Mouse (Mus musculus): ENCODE measurements at regions not wholly inside any gene's neighbourhood (a gene's known extent, or its start where the extent isn't known, plus 50 kb on each side); places are given as distances from the start of the nearest gene placed in this dataset.
"Not testable (repeated sequence)": the region's sequence is repeated elsewhere in the genome, so short reads cannot be mapped to it uniquely, and the experiment has no call there.

DNA sequence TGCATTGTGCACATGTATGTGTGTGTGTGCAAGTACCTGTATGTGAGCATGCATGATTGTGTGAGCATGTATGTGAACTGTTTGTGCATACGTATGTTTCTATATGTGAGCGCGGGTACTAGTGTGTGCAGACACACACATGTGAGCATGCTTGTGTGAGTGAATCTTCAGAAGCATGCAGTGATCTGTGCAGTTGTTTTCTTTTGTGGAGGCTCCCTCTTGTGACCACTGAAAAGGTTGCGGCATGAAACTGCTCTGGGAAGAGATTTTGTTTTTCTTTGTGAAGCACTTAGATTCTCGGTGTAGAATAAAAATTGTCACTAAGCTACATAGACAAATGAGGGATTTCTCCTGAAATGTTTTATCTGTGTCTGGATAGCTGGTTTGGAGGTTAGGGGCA lies 189.2 kb upstream of the Rapgef5 start:
- not testable (repeated sequence) for H3K27me3 ChIP-seq (ENCODE audit: control insufficient read depth, insufficient read depth, low read length, poor library complexity, severe bottlenecking); H3K4me1 ChIP-seq (ENCODE audit: control insufficient read depth, insufficient read depth, low read length); H3K27ac ChIP-seq (ENCODE audit: insufficient read depth, low read length); H3K36me3 ChIP-seq (ENCODE audit: control insufficient read depth, insufficient read depth, low read length, poor library complexity, severe bottlenecking); H3K4me3 ChIP-seq (ENCODE audit: low read depth, low read length); H3K9ac ChIP-seq (ENCODE audit: low read depth, poor library complexity, severe bottlenecking); H3K9me3 ChIP-seq (replicated peaks; ENCODE audit: control insufficient read depth, insufficient read depth, low read length, poor library complexity, severe bottlenecking)

DNA sequence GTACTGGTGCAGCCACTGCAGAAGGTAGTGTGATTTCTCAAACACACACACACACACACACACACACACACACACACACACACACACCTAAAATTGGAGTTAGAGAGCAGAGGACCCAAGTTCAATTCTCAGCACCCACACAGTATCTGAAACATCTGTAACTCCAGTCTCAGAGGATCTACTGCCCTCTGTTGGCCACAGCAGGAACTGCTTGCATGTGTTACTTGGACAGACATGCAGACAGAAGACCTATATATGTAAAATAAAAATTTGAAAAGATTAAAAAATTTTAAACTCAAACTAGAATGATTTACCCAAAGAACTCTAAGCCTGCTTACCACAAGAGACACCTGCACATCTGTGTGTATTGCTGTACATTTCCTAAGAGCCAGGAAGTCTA lies 185.9 kb upstream of the Rapgef5 start:
- no peak for TF ChIP-seq EP300 (IDR thresholded peaks at IDR 0.05; ENCODE audit: insufficient read depth, low read depth, low read length)
- TF ChIP-seq CTCF (IDR thresholded peaks at IDR 0.05; ENCODE audit: low read depth, low read length): no peak
- TF ChIP-seq POLR2A (IDR thresholded peaks at IDR 0.05; ENCODE audit: insufficient read depth, low read length): no peak
- H3K9me3 ChIP-seq (replicated peaks; ENCODE audit: control insufficient read depth, insufficient read depth, low read length, poor library complexity, severe bottlenecking): peaks cover 2% of the 10 kb centered on the region; the same call in 1 of the 2 replicates

GRCm38 (mm10) chr12:117336856-117337255 lies 179.4 kb upstream of the Rapgef5 start:
- TF ChIP-seq POLR2A (IDR thresholded peaks at IDR 0.05; ENCODE audit: insufficient read depth, low read length): no peak
- TF ChIP-seq EP300 (IDR thresholded peaks at IDR 0.05; ENCODE audit: insufficient read depth, low read depth, low read length): no peak
- TF ChIP-seq CTCF (IDR thresholded peaks at IDR 0.05; ENCODE audit: low read depth, low read length): no peak
- Histone ChIP-seq H3K9ac (ENCODE audit: low read depth, poor library complexity, severe bottlenecking) (no peak overlapping the region), H3K27ac (ENCODE audit: insufficient read depth, low read length) (no peak overlapping the region)

More for the DNA sequence above, 185.9 kb upstream of the Rapgef5 start:
- Histone ChIP-seq H3K4me3 (ENCODE audit: low read depth, low read length) (no peak overlapping the region), H3K4me1 (ENCODE audit: control insufficient read depth, insufficient read depth, low read length) (no peaks in the 10 kb centered on the region), H3K36me3 (ENCODE audit: control insufficient read depth, insufficient read depth, low read length, poor library complexity, severe bottlenecking) (no peaks in the 10 kb centered on the region), H3K27ac (ENCODE audit: insufficient read depth, low read length) (no peak overlapping the region), H3K27me3 (ENCODE audit: control insufficient read depth, insufficient read depth, low read length, poor library complexity, severe bottlenecking) (no peaks in the 10 kb centered on the region), H3K9ac (ENCODE audit: low read depth, poor library complexity, severe bottlenecking) (no peak overlapping the region)

GRCm38 (mm10) chr12:117342321-117342720 lies 174.0 kb upstream of the Rapgef5 start:
- no peaks in the 10 kb centered on the region for H3K9me3 ChIP-seq (replicated peaks; ENCODE audit: control insufficient read depth, insufficient read depth, low read length, poor library complexity, severe bottlenecking)
- H3K4me1 ChIP-seq (ENCODE audit: control insufficient read depth, insufficient read depth, low read length): no peaks in the 10 kb centered on the region
- no peaks in the 10 kb centered on the region for H3K36me3 ChIP-seq (ENCODE audit: control insufficient read depth, insufficient read depth, low read length, poor library complexity, severe bottlenecking)
- no peaks in the 10 kb centered on the region for H3K27me3 ChIP-seq (ENCODE audit: control insufficient read depth, insufficient read depth, low read length, poor library complexity, severe bottlenecking)
- H3K27ac ChIP-seq (ENCODE audit: insufficient read depth, low read length): no peak overlapping the region
- TF ChIP-seq POLR2A (IDR thresholded peaks at IDR 0.05; ENCODE audit: insufficient read depth, low read length): no peak
- H3K9ac ChIP-seq (ENCODE audit: low read depth, poor library complexity, severe bottlenecking): no peak overlapping the region
- H3K4me3 ChIP-seq (ENCODE audit: low read depth, low read length): no peak overlapping the region

More at GRCm38 (mm10) chr12:117336856-117337255, 179.4 kb upstream of the Rapgef5 start:
- no peaks in the 10 kb centered on the region for H3K27me3 ChIP-seq (ENCODE audit: control insufficient read depth, insufficient read depth, low read length, poor library complexity, severe bottlenecking)
- H3K9me3 ChIP-seq (replicated peaks; ENCODE audit: control insufficient read depth, insufficient read depth, low read length, poor library complexity, severe bottlenecking): no peaks in the 10 kb centered on the region
- H3K4me3 ChIP-seq (ENCODE audit: low read depth, low read length): no peak overlapping the region
- no peaks in the 10 kb centered on the region for H3K36me3 ChIP-seq (ENCODE audit: control insufficient read depth, insufficient read depth, low read length, poor library complexity, severe bottlenecking)
- H3K4me1 ChIP-seq (ENCODE audit: control insufficient read depth, insufficient read depth, low read length): no peaks in the 10 kb centered on the region

GRCm38 (mm10) chr12:117343121-117343520 lies 173.2 kb upstream of the Rapgef5 start:
- H3K27ac ChIP-seq (ENCODE audit: insufficient read depth, low read length): no peak overlapping the region

DNA sequence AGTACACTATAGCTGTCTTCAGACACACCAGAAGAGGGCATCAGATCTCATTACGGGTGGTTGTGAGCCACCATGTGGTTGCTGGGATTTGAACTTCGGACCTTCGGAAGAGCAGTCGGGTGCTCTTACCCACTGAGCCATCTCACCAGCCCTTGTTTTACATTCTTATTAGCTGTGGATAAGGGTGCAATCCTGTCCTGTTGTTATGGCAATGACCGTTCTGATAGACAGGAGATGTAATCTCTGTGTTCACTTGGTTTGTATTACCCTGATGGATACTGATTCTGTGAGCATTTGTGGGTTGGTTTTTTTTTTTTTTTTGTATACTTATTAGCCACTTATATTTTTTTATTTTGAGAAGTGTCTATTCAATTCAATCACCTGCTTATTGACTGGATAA lies 172.7 kb upstream of the Rapgef5 start:
- H3K27ac ChIP-seq (ENCODE audit: insufficient read depth, low read length); H3K9ac ChIP-seq (ENCODE audit: low read depth, poor library complexity, severe bottlenecking); H3K27me3 ChIP-seq (ENCODE audit: control insufficient read depth, insufficient read depth, low read length, poor library complexity, severe bottlenecking); H3K4me3 ChIP-seq (ENCODE audit: low read depth, low read length); H3K36me3 ChIP-seq (ENCODE audit: control insufficient read depth, insufficient read depth, low read length, poor library complexity, severe bottlenecking); H3K4me1 ChIP-seq (ENCODE audit: control insufficient read depth, insufficient read depth, low read length); H3K9me3 ChIP-seq (replicated peaks; ENCODE audit: control insufficient read depth, insufficient read depth, low read length, poor library complexity, severe bottlenecking): not testable (repeated sequence)

More at GRCm38 (mm10) chr12:117343121-117343520, 173.2 kb upstream of the Rapgef5 start:
- Histone ChIP-seq H3K27me3 (ENCODE audit: control insufficient read depth, insufficient read depth, low read length, poor library complexity, severe bottlenecking) (no peaks in the 10 kb centered on the region), H3K9ac (ENCODE audit: low read depth, poor library complexity, severe bottlenecking) (no peak overlapping the region), H3K36me3 (ENCODE audit: control insufficient read depth, insufficient read depth, low read length, poor library complexity, severe bottlenecking) (no peaks in the 10 kb centered on the region), H3K4me1 (ENCODE audit: control insufficient read depth, insufficient read depth, low read length) (no peaks in the 10 kb centered on the region), H3K9me3 (replicated peaks; ENCODE audit: control insufficient read depth, insufficient read depth, low read length, poor library complexity, severe bottlenecking) (no peaks in the 10 kb centered on the region), H3K4me3 (ENCODE audit: low read depth, low read length) (no peak overlapping the region)
- TF ChIP-seq CTCF (IDR thresholded peaks at IDR 0.05; ENCODE audit: low read depth, low read length) (no peak), POLR2A (IDR thresholded peaks at IDR 0.05; ENCODE audit: insufficient read depth, low read length) (no peak), EP300 (IDR thresholded peaks at IDR 0.05; ENCODE audit: insufficient read depth, low read depth, low read length) (no peak)

All from ES-Bruce4 (cell line).